Mouse (Mus musculus): ENCODE measurements around the gene Agap1. TPM values are rescaled to one million over a fixed set of nuclear protein-coding genes. Genes with fewer than 3 reads are reported as not detected.

Gene Agap1
- polyA plus RNA-seq, 1 experiment from 2014 or later = 10.3 TPM

GRCm38 (mm10) chr1:89934316-89935260, 480.0 kb downstream of the Agap1 start:
- no peak overlapping the region for H3K27ac ChIP-seq
- no peak overlapping the region for H3K4me3 ChIP-seq
- H3K36me3 ChIP-seq = no peaks in the 10 kb centered on the region
- no peak for DNase-seq (ENCODE audit: low spot score)
- no peaks in the 10 kb centered on the region for H3K9me3 ChIP-seq
- H3K27me3 ChIP-seq (ENCODE audit: insufficient read depth, poor library complexity, severe bottlenecking) = peaks cover 98% of the 10 kb centered on the region
- H3K4me1 ChIP-seq = peaks cover 32% of the 10 kb centered on the region
- 5% methylated on average over 19 of the region's 19 CpGs for WGBS

DNA sequence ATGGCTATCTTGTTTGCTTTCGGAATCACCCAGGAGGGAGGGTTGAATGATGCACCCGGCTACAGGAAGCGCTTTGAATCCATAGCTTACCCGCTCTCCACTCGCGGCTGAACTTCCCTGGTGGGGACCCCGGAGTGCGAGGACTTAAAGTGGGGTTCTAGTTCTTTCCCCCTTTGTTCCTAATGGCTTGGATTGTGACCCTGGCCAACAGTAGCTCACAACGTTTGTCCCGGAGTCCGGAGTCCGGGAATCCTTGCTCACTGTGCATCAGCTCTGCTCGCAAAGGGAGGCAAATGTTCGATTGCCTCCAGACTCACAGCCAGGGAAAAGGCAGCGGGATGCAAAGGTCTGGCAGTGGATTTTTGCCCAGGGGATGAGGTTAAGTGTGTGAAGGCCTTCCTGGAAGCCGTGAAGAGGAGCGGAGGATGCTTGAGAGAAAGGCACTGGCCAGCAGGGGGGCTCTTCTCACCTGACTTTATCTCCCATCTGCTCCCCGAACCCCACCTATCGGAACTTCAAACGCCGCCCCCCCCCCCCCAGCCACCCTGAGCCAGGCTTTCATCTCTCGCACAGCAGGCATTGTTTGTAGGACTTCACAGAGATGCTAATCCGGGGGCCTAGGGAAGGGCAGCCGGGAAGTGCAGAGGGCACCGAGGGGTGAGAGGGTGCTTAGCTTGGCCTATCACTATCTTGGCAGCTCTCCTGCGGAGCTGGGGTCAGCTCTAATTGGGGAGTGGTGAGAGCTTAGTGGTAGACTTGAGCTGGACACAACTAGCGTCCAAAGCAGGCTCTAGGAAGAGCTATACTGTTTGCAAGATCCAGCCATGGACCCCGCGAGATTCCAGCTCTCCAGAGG, 481.1 kb downstream of the Agap1 start:
- H3K27ac ChIP-seq = no peak overlapping the region
- no peak overlapping the region for H3K4me3 ChIP-seq

DNA sequence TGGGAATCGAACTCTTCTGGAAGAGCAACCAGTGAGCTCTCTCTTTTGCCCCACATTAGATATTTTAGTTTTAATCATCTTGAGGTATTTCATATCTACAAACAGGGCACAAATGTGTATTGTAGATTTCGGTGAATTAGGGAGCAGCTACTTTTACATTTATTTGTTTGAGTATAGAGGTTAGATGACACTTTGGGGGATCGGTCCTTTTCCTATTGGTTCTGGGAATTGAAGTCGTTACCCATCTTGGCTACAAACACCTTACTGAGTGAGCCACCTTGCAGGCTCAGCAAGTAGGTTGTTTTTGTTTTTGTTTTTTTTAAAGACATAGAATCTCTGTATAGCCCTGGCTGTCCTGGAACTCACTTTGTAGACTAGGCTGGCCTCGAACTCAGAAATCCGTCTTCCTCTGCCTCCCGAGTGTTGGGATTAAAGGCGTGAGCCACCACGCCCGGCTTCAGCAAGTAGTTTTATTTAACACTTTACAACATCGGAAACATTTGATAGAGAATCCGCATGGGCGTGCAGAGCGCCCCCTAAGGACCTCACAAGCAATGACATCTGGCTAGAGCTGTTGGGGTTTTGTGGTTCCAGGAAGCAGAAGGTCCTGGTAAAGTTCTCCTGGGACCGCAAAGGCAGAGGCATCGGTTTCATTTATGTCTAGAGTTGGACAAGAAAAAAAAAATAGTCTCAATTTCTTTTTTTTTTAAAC, 484.4 kb downstream of the Agap1 start:
- Histone ChIP-seq H3K36me3 (no peaks in the 10 kb centered on the region), H3K9me3 (no peaks in the 10 kb centered on the region), H3K27me3 (ENCODE audit: insufficient read depth, poor library complexity, severe bottlenecking) (peaks cover 93% of the 10 kb centered on the region), H3K27ac (no peak overlapping the region), H3K4me1 (peaks cover 27% of the 10 kb centered on the region), H3K4me3 (no peak overlapping the region)
- DNase-seq (ENCODE audit: low spot score) = no peak
- 23% methylated on average over 16 of the region's 16 CpGs for WGBS

More for the DNA sequence above, 481.1 kb downstream of the Agap1 start:
- no peaks in the 10 kb centered on the region for H3K9me3 ChIP-seq
- H3K4me1 ChIP-seq = peaks cover 26% of the 10 kb centered on the region
- WGBS = 1% methylated on average over 29 of the region's 29 CpGs
- peaks cover 97% of the 10 kb centered on the region for H3K27me3 ChIP-seq (ENCODE audit: insufficient read depth, poor library complexity, severe bottlenecking)
- DNase-seq (ENCODE audit: low spot score) = no peak
- no peaks in the 10 kb centered on the region for H3K36me3 ChIP-seq

- H3K4me3 ChIP-seq = 0 out of 2 replicates have a peak overlapping the region, but pooled peaks have one; percentile 51
- WGBS = 25% methylated on average over 16 of the region's 16 CpGs
These were observed 485.0 kb downstream of the Agap1 start for GRCm38 (mm10) chr1:89939596-89939960.

DNA sequence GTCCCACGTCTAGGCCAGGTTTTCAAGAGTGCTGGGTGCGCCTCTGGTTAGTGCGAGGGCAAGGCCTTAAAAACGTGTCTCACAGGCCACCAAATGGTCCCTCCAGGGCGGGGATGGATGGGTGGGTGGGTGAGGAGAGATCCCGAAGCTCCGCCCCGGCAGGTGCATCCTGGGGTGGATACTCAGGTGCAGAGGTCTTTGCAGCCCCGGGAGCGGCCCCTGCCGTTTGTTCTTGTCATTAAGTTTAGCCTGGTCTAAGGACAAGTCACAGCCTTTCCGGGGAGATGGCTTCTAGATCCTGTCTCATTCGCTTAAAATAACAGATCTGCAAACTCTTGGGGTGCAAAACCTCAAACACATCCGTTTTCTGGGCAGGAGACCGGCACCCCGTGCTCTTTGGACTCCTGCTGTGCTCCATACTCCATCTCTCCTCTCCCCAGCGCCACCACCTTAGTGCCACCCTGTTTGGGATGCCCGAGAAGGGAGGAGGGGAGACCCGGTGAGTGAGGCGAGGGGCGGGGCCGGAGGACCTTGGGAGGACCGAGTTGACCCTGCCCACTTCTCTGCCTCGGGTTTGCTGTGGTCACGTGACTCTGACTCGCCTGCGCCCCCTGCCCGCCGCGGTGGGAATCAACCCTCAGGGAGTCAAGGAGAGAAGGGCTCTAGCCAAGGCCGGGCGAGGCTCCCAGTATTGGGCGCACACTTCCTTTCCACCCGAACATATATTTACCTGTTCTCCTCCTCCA, 485.5 kb downstream of the Agap1 start:
- Histone ChIP-seq H3K4me3 (peak overlapping the region; percentile 51), H3K4me1 (peaks cover 27% of the 10 kb centered on the region), H3K9me3 (no peaks in the 10 kb centered on the region), H3K27ac (no peak overlapping the region), H3K36me3 (no peaks in the 10 kb centered on the region), H3K27me3 (ENCODE audit: insufficient read depth, poor library complexity, severe bottlenecking) (peaks cover 90% of the 10 kb centered on the region)
- DNase-seq (ENCODE audit: low spot score) = peak; percentile 94
- 3% methylated on average over 33 of the region's 34 CpGs for WGBS

More at GRCm38 (mm10) chr1:89939596-89939960, 485.0 kb downstream of the Agap1 start:
- DNase-seq (ENCODE audit: low spot score) = no peak
- H3K36me3 ChIP-seq = no peaks in the 10 kb centered on the region
- H3K27me3 ChIP-seq (ENCODE audit: insufficient read depth, poor library complexity, severe bottlenecking) = peaks cover 93% of the 10 kb centered on the region
- peaks cover 27% of the 10 kb centered on the region for H3K4me1 ChIP-seq
- H3K27ac ChIP-seq = no peak overlapping the region
- no peaks in the 10 kb centered on the region for H3K9me3 ChIP-seq

DNA sequence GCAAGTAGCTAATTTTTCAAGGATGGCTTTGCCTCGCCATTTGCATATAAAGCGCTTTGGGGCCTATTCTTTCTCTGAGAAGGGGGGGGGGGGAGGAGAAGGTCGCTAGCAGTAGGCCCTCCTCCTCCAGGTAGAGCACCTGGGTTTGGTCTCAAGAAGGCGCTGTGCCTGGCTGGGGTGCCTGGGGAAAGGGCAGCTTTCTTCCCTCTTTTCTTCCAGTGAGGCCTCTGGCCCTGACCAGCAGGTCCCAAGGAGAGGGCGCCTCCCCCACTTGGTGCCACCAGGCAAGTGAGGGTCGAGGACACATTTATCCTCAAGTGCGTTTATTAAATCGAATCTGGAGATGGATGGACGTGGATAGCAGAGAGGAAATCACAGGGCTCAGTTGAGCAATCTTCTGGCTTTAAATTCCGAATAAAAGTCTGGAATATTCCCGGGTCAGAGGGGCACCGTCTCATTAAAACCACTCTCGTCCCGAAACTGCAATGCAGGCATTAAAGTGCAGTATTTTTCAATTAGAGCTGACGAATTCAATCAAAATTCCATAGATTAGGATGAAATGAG, 486.4 kb downstream of the Agap1 start:
- H3K27ac ChIP-seq = no peak overlapping the region
- DNase-seq (ENCODE audit: low spot score) = no peak
- peaks cover 90% of the 10 kb centered on the region for H3K27me3 ChIP-seq (ENCODE audit: insufficient read depth, poor library complexity, severe bottlenecking)
- H3K4me3 ChIP-seq = peak overlapping the region; percentile 62
- H3K9me3 ChIP-seq = no peaks in the 10 kb centered on the region
- H3K4me1 ChIP-seq = peaks cover 22% of the 10 kb centered on the region
- WGBS = 10% methylated on average over 15 of the region's 15 CpGs
- H3K36me3 ChIP-seq = no peaks in the 10 kb centered on the region

DNA sequence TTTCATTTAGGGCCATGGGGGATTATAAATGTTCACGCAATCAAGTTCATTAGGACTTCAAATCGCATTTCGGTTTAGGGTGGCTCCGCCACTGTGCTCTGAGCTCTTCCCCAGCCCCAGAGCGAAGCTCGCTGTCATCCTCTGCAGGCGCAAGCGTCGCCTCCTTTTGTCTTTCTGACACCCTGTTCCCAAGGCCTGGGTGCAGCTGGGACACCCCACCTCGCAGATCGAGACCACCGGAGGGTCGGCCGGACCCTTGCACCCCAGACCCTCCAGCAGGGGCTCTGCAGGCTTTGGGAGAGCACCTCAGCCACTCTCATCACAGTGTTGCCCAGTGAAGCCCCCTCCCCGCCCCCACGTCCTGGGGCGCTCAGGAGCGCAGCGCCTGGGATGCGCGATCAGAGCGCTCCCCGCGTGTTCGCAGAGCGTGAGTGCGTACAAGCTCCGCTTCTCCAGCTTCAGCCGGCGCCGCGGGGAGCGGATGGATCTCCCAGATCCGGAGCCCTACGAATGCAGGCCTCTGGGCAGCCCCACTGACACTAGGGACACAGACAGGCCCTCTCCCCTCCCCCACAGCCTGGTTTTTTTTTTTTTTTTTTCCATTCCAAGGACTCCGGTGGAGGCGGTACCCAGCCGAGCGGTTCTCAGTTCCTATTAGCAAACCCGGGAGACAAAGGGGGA, 487.2 kb downstream of the Agap1 start:
- Histone ChIP-seq H3K9me3 (no peaks in the 10 kb centered on the region), H3K4me1 (peaks cover 21% of the 10 kb centered on the region), H3K36me3 (no peaks in the 10 kb centered on the region), H3K4me3 (peak overlapping the region; percentile 62), H3K27ac (no peak overlapping the region), H3K27me3 (ENCODE audit: insufficient read depth, poor library complexity, severe bottlenecking) (peaks cover 85% of the 10 kb centered on the region)
- DNase-seq (ENCODE audit: low spot score) = no peak
- 2% methylated on average over 40 of the region's 40 CpGs for WGBS

DNA sequence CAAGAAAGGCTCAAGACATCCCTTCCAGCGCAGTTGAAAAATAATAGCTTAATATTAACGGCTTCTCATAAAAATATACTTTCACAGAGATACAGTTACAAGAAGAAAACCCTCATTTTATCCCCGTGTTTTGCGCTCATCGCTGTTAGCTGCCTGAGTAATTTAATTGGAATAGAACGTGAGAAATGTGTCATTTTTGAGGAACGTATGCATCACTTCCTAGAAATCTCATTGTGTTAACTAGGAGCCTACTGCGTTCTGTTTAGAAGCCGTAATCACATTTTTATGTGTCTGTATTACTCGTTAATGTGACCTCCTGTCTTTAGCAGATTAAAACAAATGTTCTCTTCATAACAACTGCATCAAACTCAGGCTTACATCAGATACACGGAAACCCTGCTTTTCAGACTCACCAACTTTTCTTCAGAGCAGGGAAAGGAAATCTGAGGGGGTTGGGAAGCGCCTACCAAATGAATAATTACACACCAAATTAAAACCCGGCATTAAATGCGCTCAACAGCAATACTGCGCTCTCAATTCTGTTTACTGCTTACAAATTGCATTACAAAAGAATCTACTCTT, 487.9 kb downstream of the Agap1 start:
- no peak overlapping the region for H3K27ac ChIP-seq
- DNase-seq (ENCODE audit: low spot score) = no peak
- peaks cover 85% of the 10 kb centered on the region for H3K27me3 ChIP-seq (ENCODE audit: insufficient read depth, poor library complexity, severe bottlenecking)
- H3K36me3 ChIP-seq = no peaks in the 10 kb centered on the region
- peak overlapping the region; percentile 62 for H3K4me3 ChIP-seq
- peaks cover 21% of the 10 kb centered on the region for H3K4me1 ChIP-seq
- WGBS = 4% methylated on average over 15 of the region's 15 CpGs
- H3K9me3 ChIP-seq = no peaks in the 10 kb centered on the region

GRCm38 (mm10) chr1:89943202-89943601, 488.6 kb downstream of the Agap1 start:
- H3K4me3 ChIP-seq = no peak overlapping the region
- peaks cover 85% of the 10 kb centered on the region for H3K27me3 ChIP-seq (ENCODE audit: insufficient read depth, poor library complexity, severe bottlenecking)
- 3% methylated on average over 16 of the region's 16 CpGs for WGBS
- no peaks in the 10 kb centered on the region for H3K36me3 ChIP-seq
- H3K9me3 ChIP-seq = no peaks in the 10 kb centered on the region
- H3K27ac ChIP-seq = no peak overlapping the region
- DNase-seq (ENCODE audit: low spot score) = peak; percentile 86
- H3K4me1 ChIP-seq = peaks cover 21% of the 10 kb centered on the region

Data from heart, embryonic 10.5 days (tissue).